Mouse (Mus musculus) embryonic facial prominence, embryonic 10.5 days (tissue): ENCODE data around the gene Gfpt2. TPM values are rescaled to one million over a fixed set of nuclear protein-coding genes. Genes with fewer than 3 reads are reported as not detected.
"Not testable (repeated sequence)": the region's sequence is repeated elsewhere in the genome, so short reads cannot be mapped to it uniquely, and the experiment has no call there.

Experiments
- DNase-seq: peaks from one replicate; pipeline ENCODE4 v3.0.0-alpha.2; 2017; ENCODE audit warnings: low spot score
- H3K27ac ChIP-seq: fragments of 300-500 bp; sonication (generic); replicated peaks from 2 replicates; pipeline ENCODE4 v1.5.1; 2016; ENCODE audit warnings: mild to moderate bottlenecking
- H3K27me3 ChIP-seq: fragments of 300-500 bp; sonication (generic); replicated peaks from 2 replicates; pipeline ENCODE4 v1.6.1; 2016; ENCODE audit warnings: low read depth, mild to moderate bottlenecking; ENCODE audit not compliant: poor library complexity, severe bottlenecking
- H3K36me3 ChIP-seq: fragments of 300-500 bp; sonication (generic); replicated peaks from 2 replicates; pipeline ENCODE4 v1.6.1; 2016; ENCODE audit warnings: mild to moderate bottlenecking, moderate library complexity
- H3K4me1 ChIP-seq: fragments of 300-500 bp; sonication (generic); 2 replicates; pipeline ENCODE4 v1.6.1; 2016
- H3K4me3 ChIP-seq: fragments of 300-500 bp; sonication (generic); 2 replicates; pipeline ENCODE4 v1.5.1; 2016; ENCODE audit warnings: mild to moderate bottlenecking, moderate library complexity
- H3K9me3 ChIP-seq: fragments of 300-500 bp; sonication (generic); 2 replicates; pipeline ENCODE4 v1.6.1; 2016; ENCODE audit warnings: mild to moderate bottlenecking
- WGBS: fragments of 180-500 bp; shearing (Covaris S2); methylation state at CpG from one replicate; pipeline ENCODE4 v1.1.7; 2016; 5-methylcytosine and 5-hydroxymethylcytosine counted together
- polyA plus RNA-seq: library from polyadenylated mRNA; unstranded; fragments of >200 nt; fragmentation: Nextera tagmentation; extraction: Ambion mirVana; gene quantifications from 2 replicates; pipeline ENCODE4 v1.2.1, GENCODE M21; 2016

Gfpt2 gene
- polyA plus RNA-seq, 1 experiment from 2014 or later, result 40.5 TPM

GRCm38 (mm10) chr11:49803801-49804200, 9.8 kb downstream of the Gfpt2 start:
- H3K27me3 ChIP-seq, result no peaks in the 10 kb centered on the region
- H3K27ac ChIP-seq, result no peak overlapping the region
- no peaks in the 10 kb centered on the region for H3K9me3 ChIP-seq
- DNase-seq, result no peak
- H3K4me1 ChIP-seq, result peaks cover 6% of the 10 kb centered on the region; the same call in 1 of the 2 replicates
- peaks cover 56% of the 10 kb centered on the region for H3K36me3 ChIP-seq
- H3K4me3 ChIP-seq, result no peak overlapping the region
- 94% methylated on average over 4 of the region's 4 CpGs for WGBS

- 31% methylated on average over 3 of the region's 3 CpGs for whole genome bisulfite sequencing
These were observed 12.2 kb downstream of the Gfpt2 start for GRCm38 (mm10) chr11:49806218-49806617.

GRCm38 (mm10) chr11:49808946-49809345, 15.0 kb downstream of the Gfpt2 start:
- WGBS, result 92% methylated on average over 9 of the region's 9 CpGs
- Histone ChIP-seq H3K4me1 (no peaks in the 10 kb centered on the region), H3K4me3 (no peak overlapping the region), H3K9me3 (no peaks in the 10 kb centered on the region), H3K36me3 (peaks cover 91% of the 10 kb centered on the region), H3K27me3 (no peaks in the 10 kb centered on the region), H3K27ac (no peak overlapping the region)
- no peak for DNase-seq

More at GRCm38 (mm10) chr11:49806218-49806617, 12.2 kb downstream of the Gfpt2 start:
- Histone ChIP-seq H3K4me1 (no peaks in the 10 kb centered on the region), H3K27me3 (no peaks in the 10 kb centered on the region), H3K9me3 (no peaks in the 10 kb centered on the region), H3K27ac (no peak overlapping the region), H3K4me3 (no peak overlapping the region), H3K36me3 (peaks cover 79% of the 10 kb centered on the region)
- no peak for DNase-seq

DNA sequence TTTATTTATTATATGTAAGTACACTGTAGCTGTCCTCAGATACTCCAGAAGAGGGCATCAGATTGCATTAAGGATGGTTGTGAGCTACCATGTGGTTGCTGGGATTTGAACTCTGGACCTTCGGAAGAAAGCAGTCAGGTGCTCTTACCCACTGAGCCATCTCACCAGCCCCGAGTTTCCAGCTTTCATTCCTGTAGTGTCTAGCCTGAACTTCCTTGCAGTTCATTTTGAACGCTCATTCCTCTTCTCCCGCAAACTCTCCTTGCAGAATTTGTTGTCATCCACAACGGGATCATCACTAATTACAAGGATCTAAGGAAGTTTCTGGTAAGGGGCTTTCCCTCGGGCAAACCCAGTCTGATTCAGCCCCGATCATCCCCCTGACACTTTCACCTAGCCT, 16.7 kb downstream of the Gfpt2 start:
- H3K27ac ChIP-seq, H3K4me1 ChIP-seq, H3K27me3 ChIP-seq, H3K4me3 ChIP-seq, H3K9me3 ChIP-seq, DNase-seq: not testable (repeated sequence)
- peaks cover 91% of the 10 kb centered on the region for H3K36me3 ChIP-seq
- 89% methylated on average over 7 of the region's 7 CpGs for WGBS

GRCm38 (mm10) chr11:49811099-49811541, 17.1 kb downstream of the Gfpt2 start:
- Histone ChIP-seq H3K36me3 (peaks cover 91% of the 10 kb centered on the region), H3K27me3 (no peaks in the 10 kb centered on the region)

GRCm38 (mm10) chr11:49811879-49812278, 17.9 kb downstream of the Gfpt2 start:
- H3K36me3 ChIP-seq, result peaks cover 91% of the 10 kb centered on the region
- 92% methylated on average over 8 of the region's 8 CpGs for WGBS

More at GRCm38 (mm10) chr11:49811099-49811541, 17.1 kb downstream of the Gfpt2 start:
- H3K4me1 ChIP-seq, result no peaks in the 10 kb centered on the region
- no peak overlapping the region for H3K27ac ChIP-seq
- WGBS, result 93% methylated on average over 8 of the region's 8 CpGs
- DNase-seq, result no peak
- no peaks in the 10 kb centered on the region for H3K9me3 ChIP-seq
- no peak overlapping the region for H3K4me3 ChIP-seq

GRCm38 (mm10) chr11:49818869-49819566, 25.0 kb downstream of the Gfpt2 start:
- no peaks in the 10 kb centered on the region for H3K4me1 ChIP-seq
- H3K4me3 ChIP-seq, result no peak overlapping the region
- peaks cover 88% of the 10 kb centered on the region for H3K36me3 ChIP-seq
- H3K27me3 ChIP-seq, result no peaks in the 10 kb centered on the region
- DNase-seq, result no peak
- 92% methylated on average over 15 of the region's 15 CpGs for WGBS
- no peaks in the 10 kb centered on the region for H3K9me3 ChIP-seq
- H3K27ac ChIP-seq, result no peak overlapping the region

More at GRCm38 (mm10) chr11:49811879-49812278, 17.9 kb downstream of the Gfpt2 start:
- H3K27ac ChIP-seq, result no peak overlapping the region
- no peaks in the 10 kb centered on the region for H3K27me3 ChIP-seq
- no peaks in the 10 kb centered on the region for H3K9me3 ChIP-seq
- no peak overlapping the region for H3K4me3 ChIP-seq
- no peaks in the 10 kb centered on the region for H3K4me1 ChIP-seq
- no peak for DNase-seq

DNA sequence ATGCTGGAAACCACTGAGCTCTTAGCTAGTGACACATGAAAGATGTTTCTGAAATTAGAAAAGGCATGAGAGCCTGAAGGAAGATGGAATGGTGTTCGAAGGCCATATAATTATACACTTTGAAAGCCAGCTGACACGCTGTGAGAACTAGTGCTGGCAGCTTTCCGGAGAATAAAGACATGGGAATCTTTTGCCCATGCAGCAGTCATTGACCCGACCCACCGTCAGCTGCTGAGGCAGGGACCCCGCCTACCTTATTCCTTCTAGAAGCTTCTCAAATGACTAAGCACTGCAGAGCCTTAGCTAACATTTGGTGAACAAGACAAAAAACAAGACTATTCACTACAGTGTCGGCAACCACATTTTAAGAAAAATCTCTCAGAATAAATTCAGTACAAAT, 25.7 kb downstream of the Gfpt2 start:
- no peaks in the 10 kb centered on the region for H3K27me3 ChIP-seq
- H3K27ac ChIP-seq, result no peak overlapping the region
- DNase-seq, result no peak
- peaks cover 88% of the 10 kb centered on the region for H3K36me3 ChIP-seq
- no peaks in the 10 kb centered on the region for H3K9me3 ChIP-seq
- no peak overlapping the region for H3K4me3 ChIP-seq
- 91% methylated on average over 7 of the region's 7 CpGs for WGBS
- no peaks in the 10 kb centered on the region for H3K4me1 ChIP-seq

- no peak overlapping the region for H3K4me3 ChIP-seq
- DNase-seq, result no peak
- no peaks in the 10 kb centered on the region for H3K4me1 ChIP-seq
- 93% methylated on average over 2 of the region's 2 CpGs for WGBS
- peaks cover 88% of the 10 kb centered on the region for H3K36me3 ChIP-seq
- H3K9me3 ChIP-seq, result no peaks in the 10 kb centered on the region
- H3K27me3 ChIP-seq, result no peaks in the 10 kb centered on the region
- H3K27ac ChIP-seq, result no peak overlapping the region
These were observed 26.9 kb downstream of the Gfpt2 start for GRCm38 (mm10) chr11:49820928-49821327.

- Histone ChIP-seq H3K4me3 (no peak overlapping the region), H3K27ac (no peak overlapping the region), H3K4me1 (peaks cover under 1% of the 10 kb centered on the region), H3K36me3 (peaks cover 89% of the 10 kb centered on the region), H3K27me3 (no peaks in the 10 kb centered on the region), H3K9me3 (no peaks in the 10 kb centered on the region)
- WGBS, result 92% methylated on average over 2 of the region's 2 CpGs
- no peak for DNase-seq
These were observed 27.6 kb downstream of the Gfpt2 start for GRCm38 (mm10) chr11:49821546-49821945.

DNA sequence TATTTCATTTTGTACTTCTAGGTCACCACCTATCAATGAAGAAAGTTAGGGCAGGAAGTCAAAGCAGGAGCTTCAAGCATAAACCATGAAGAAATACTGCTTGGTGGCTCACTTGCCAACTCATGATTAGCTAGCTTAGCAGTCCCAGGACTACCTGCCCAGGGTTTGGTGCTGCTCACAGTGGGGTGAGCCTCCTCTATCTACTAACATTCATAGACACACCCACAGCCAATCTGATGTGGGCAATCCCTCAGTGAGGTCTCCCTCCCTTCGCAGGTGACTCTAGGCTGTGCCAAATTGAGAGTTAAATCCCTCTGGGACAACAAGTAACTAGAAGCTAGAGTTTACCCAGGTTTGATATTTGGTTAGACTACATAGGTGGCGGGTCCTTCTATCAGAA, 28.4 kb downstream of the Gfpt2 start:
- Histone ChIP-seq H3K4me1 (peaks cover 9% of the 10 kb centered on the region), H3K27ac (no peak overlapping the region), H3K27me3 (no peaks in the 10 kb centered on the region), H3K4me3 (no peak overlapping the region), H3K36me3 (peaks cover 90% of the 10 kb centered on the region), H3K9me3 (no peaks in the 10 kb centered on the region)
- no peak for DNase-seq
- 92% methylated on average over 2 of the region's 2 CpGs for WGBS

DNA sequence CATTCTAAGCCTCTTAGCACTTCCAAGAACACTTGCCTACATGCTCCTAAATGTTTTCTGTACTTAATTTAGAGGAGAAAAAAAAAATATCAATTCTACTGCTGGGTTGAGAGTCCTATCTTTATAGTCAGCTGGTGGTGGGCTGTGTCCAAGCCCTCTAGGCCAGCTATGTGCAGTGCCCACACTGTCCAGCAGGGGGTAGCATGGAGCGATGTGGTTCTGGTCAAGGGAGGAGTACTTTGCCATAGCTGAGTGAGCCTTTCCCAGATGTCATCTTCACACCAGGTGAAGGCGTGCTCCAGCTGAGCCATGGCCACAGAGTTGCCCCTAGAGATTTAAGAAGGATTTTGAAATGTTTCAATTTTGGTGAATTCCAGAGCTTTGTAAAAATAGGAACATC, 30.9 kb downstream of the Gfpt2 start:
- Histone ChIP-seq H3K27me3 (no peaks in the 10 kb centered on the region), H3K27ac (no peak overlapping the region), H3K36me3 (peaks cover 89% of the 10 kb centered on the region), H3K4me3 (no peak overlapping the region), H3K4me1 (peaks cover 9% of the 10 kb centered on the region), H3K9me3 (no peaks in the 10 kb centered on the region)
- 43% methylated on average over 2 of the region's 2 CpGs for WGBS
- DNase-seq, result peak; percentile 76

DNA sequence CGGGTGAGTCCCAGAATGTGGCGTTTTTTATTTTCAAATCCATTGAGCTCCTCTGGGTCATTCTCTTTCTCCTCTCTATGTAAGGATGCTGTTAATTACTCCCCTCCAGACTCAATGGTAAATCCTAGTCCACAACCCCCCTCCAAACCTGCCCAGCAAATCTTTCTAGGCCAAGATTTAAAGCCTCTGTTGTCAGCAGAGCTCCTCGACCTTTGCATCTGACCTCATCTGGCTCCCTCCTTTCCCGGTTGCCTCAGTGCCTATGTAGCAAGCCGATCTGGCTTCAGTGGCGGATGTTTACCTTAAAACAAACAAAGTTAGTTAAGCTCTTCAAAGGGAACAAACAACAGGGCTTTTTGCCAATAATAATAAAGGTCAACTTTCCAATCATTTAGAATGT, 33.3 kb downstream of the Gfpt2 start:
- Histone ChIP-seq H3K27ac (no peak overlapping the region), H3K27me3 (no peaks in the 10 kb centered on the region), H3K36me3 (peaks cover 96% of the 10 kb centered on the region), H3K4me1 (peaks cover 9% of the 10 kb centered on the region), H3K4me3 (no peak overlapping the region), H3K9me3 (no peaks in the 10 kb centered on the region)
- WGBS, result 34% methylated on average over 6 of the region's 6 CpGs
- DNase-seq, result no peak
